Mouse (Mus musculus): ENCODE data around the gene Chst3. TPM values are rescaled to one million over a fixed set of nuclear protein-coding genes. Genes with fewer than 3 reads are reported as not detected.
"Not testable (repeated sequence)": the region's sequence is repeated elsewhere in the genome, so short reads cannot be mapped to it uniquely, and the experiment has no call there.

The Chst3 gene
- polyA plus RNA-seq, 1 experiment from 2014 or later = 1.7 TPM

DNA sequence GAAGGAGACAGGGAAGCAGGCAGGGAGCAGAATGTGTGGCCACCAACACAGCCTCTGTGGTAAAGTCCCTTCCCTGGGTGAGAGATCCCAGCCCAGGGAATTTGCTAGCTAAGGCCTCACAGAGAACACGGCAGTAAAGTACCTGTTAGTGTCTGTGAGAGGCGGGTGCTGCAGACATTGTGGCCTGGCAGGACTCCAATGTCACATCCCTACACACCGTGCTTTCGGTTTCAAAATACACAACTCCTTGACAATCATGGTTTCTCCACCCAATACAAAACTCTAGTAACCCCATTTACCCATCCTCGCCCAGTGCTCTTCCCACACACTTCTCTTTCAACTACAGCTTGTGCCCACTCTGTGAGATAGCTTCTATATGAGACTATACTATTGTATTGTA is 80.4 kb downstream of the Chst3 start:
- no peak overlapping the region for H3K27ac ChIP-seq
- no peaks in the 10 kb centered on the region for H3K27me3 ChIP-seq
- no peaks in the 10 kb centered on the region for H3K36me3 ChIP-seq
- H3K9me3 ChIP-seq = no peaks in the 10 kb centered on the region
- H3K9ac ChIP-seq (replicated peaks) = no peak overlapping the region
- H3K4me2 ChIP-seq (replicated peaks) = no peak overlapping the region
- H3K4me3 ChIP-seq (replicated peaks) = no peak overlapping the region
- WGBS = 94% methylated on average over 5 of the region's 5 CpGs
- no peaks in the 10 kb centered on the region for H3K4me1 ChIP-seq (replicated peaks)
- no peak for ATAC-seq

GRCm38 (mm10) chr10:60136935-60137334 is 82.1 kb downstream of the Chst3 start:
- Histone ChIP-seq H3K4me1 (replicated peaks) (no peaks in the 10 kb centered on the region), H3K36me3 (peaks cover under 1% of the 10 kb centered on the region; the same call in 1 of the 2 replicates), H3K4me2 (replicated peaks) (no peak overlapping the region), H3K9me3 (no peaks in the 10 kb centered on the region), H3K9ac (replicated peaks) (no peak overlapping the region), H3K27me3 (no peaks in the 10 kb centered on the region), H3K27ac (no peak overlapping the region), H3K4me3 (replicated peaks) (no peak overlapping the region)
- WGBS = 68% methylated on average over 7 of the region's 7 CpGs
- ATAC-seq = no peak

GRCm38 (mm10) chr10:60136010-60136409 is 83.0 kb downstream of the Chst3 start:
- H3K27me3 ChIP-seq; H3K9ac ChIP-seq (replicated peaks); H3K9me3 ChIP-seq; H3K36me3 ChIP-seq; H3K4me2 ChIP-seq (replicated peaks); H3K4me3 ChIP-seq (replicated peaks); ATAC-seq; H3K27ac ChIP-seq; H3K4me1 ChIP-seq (replicated peaks): not testable (repeated sequence)
- WGBS = 63% methylated on average over 1 of the region's 1 CpGs

DNA sequence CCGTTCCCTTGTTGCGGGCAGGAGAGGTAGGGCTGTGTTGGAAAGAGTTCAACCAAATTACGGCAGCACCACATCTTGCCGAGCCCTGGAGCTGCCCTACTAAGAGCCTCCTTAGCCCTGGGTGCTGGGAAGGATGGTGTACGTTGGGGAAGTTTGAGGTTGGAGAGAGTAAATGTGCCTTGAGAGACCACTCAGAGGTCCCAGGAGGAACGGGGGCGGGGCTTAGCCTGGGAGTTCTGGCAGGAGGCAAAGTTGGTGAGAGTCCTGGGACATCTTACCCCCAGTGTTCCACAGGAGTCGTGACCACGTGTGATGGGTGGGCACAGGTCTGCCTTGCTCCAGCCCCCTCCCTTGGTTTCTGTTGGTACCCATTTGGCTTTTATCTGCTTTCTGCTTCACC is 84.9 kb downstream of the Chst3 start:
- Histone ChIP-seq H3K4me1 (replicated peaks) (no peaks in the 10 kb centered on the region), H3K27ac (no peak overlapping the region), H3K36me3 (peaks cover 28% of the 10 kb centered on the region), H3K27me3 (no peaks in the 10 kb centered on the region), H3K9me3 (no peaks in the 10 kb centered on the region), H3K4me3 (replicated peaks) (no peak overlapping the region), H3K4me2 (replicated peaks) (no peak overlapping the region), H3K9ac (replicated peaks) (no peak overlapping the region)
- WGBS = 60% methylated on average over 9 of the region's 9 CpGs
- ATAC-seq = no peak

DNA sequence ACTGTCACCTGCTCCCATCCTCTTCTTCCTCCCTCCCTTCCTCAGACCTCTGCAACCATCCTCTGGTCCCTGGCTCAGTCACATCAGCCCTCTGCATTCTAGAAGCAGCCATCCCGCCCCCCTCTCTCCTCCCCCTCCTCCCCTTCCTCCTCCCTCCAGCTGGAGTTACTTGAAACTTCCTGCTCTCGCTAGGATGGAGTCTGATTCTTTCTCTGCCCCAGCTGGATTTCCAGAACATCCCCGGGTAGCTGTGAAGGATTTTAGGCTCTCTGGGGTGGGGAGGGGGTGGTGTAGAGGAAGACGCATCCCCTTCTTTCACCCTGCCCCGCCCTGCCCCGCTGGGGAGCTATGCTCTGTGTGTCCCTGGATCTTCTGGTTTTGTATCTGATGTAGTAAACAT is 85.6 kb downstream of the Chst3 start:
- no peak overlapping the region for H3K4me2 ChIP-seq (replicated peaks)
- peaks cover 32% of the 10 kb centered on the region for H3K36me3 ChIP-seq
- 33% methylated on average over 6 of the region's 6 CpGs for WGBS
- H3K9me3 ChIP-seq = no peaks in the 10 kb centered on the region
- H3K4me1 ChIP-seq (replicated peaks) = no peaks in the 10 kb centered on the region
- H3K9ac ChIP-seq (replicated peaks) = no peak overlapping the region
- no peak for ATAC-seq
- H3K27me3 ChIP-seq = no peaks in the 10 kb centered on the region
- H3K27ac ChIP-seq = no peak overlapping the region
- no peak overlapping the region for H3K4me3 ChIP-seq (replicated peaks)

Small RNA genes within 50 kb of the gene (microRNA-seq; reads per million reads assigned to microRNA genes)
- not detected for gene Gm22117

Other genes starting within 250 kb of the Chst3 start
- gene Ascc1, start 216.5 kb downstream of the Chst3 start, polyA plus RNA-seq (2015; fragmentation: Nextera tagmentation; extraction: Ambion mirVana) = 49.5 and 50.6 TPM in 2 replicates
- gene Anapc16, start 216.1 kb downstream of the Chst3 start, polyA plus RNA-seq (2015; fragmentation: Nextera tagmentation; extraction: Ambion mirVana) = 121 TPM in 2 replicates
- gene Spock2, start 113.0 kb downstream of the Chst3 start, polyA plus RNA-seq (2015; fragmentation: Nextera tagmentation; extraction: Ambion mirVana) = 51.8 TPM in 2 replicates
- 126 and 154 TPM in 2 replicates for gene Psap, start 58.4 kb upstream of the Chst3 start, polyA plus RNA-seq (2015; fragmentation: Nextera tagmentation; extraction: Ambion mirVana)
- gene Vsir, start 127.6 kb upstream of the Chst3 start, polyA plus RNA-seq (2015; fragmentation: Nextera tagmentation; extraction: Ambion mirVana) = 1.6 and 1.7 TPM in 2 replicates
- gene Gm17455, start 180.5 kb upstream of the Chst3 start, polyA plus RNA-seq (2015; fragmentation: Nextera tagmentation; extraction: Ambion mirVana) = 4.9 and 7.9 TPM in 2 replicates

All from midbrain, embryonic 13.5 days (tissue).